Mouse (Mus musculus): ENCODE data around the gene Stmn3.

DNA sequence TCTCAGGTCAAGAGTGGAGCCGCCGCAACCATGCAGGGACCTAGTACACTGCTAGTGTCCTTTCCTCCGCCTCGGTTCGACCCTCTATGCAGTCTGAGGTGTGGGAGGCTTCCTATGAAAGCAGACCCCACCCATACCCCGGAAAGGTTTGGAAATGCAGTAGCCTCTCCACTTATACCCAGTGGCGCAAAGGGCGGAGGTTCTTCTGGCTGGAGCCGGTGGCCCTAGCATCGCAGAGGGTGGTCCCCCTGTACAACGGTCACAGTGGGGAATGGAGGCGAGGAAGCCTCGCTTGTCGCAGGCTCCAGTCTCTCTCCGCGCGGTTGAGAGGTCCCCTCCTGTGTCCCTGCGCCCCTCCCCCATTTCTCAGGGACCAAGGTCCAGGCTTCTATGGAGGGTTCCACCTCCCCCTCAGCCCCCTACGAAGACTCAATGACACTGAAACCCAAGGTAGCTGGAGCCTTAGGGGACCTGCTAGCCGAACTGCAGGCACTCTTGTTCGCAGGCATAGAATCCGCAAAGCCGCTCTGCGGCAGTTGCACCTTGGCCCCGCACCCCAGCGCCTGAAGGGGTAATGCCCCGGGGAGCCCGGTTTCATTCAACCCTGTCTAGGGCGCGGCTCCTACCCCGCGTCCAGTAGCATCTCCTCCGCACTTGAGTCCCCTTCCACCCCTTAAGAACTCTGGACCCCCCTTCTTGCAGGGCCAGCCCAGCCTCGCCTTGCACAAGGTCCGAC is 788 bp downstream of the Stmn3 start:
- TF ChIP-seq EP300 (optimal IDR thresholded peaks at IDR 0.05) (no peak), CTCF (IDR thresholded peaks at IDR 0.05; ENCODE audit: low read depth) (no peak)
